Mouse (Mus musculus) monocyte, adult 2 months (primary cell): ENCODE measurements around the gene Auts2.

Experiments
- DNase-seq, 2 experiments: peaks; one replicate each; pipeline ENCODE4 v3.0.0; 2022; ENCODE audit warnings: low spot score in 2 of 2, low read depth in 1 of 2

Auts2 gene

DNA sequence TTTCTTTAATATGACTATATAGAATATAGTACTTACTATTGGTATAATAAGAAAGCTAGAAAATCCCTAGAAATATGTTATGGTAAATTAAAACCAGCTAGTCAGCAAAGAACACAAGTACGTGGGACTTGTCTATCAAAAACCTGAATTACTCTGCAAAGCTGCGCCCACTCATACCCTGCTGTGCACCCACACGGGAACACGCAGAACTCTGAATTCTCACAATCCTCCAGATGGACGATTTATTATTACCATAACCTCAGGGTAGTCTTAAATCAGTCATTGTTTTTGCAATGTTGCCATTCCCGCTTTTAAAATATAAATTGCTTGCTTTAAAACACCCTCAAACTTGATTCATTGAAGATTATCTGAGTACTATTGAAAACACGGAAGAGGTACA is 84.6 kb downstream of the Auts2 start:
- no peak for DNase-seq

DNA sequence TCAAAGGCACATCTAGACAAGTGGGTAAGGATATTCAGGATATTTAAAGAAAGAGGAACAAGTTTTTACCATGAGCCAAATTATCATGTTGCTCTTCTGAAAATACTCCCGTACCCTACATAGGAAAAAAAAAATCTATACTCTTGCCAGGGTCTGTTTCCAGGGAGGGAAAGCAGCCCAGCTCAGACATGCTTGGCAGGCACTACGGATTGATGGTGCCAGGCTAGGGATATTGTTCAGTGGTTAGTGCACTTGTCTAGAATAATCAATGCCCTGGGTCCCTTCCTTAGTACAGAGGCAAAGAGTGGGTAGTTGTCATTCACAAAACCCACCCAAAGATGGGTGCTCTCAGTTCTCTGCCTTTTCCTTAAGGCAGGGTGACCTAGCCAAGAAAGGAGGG is 90.8 kb downstream of the Auts2 start:
- DNase-seq: no peak

DNA sequence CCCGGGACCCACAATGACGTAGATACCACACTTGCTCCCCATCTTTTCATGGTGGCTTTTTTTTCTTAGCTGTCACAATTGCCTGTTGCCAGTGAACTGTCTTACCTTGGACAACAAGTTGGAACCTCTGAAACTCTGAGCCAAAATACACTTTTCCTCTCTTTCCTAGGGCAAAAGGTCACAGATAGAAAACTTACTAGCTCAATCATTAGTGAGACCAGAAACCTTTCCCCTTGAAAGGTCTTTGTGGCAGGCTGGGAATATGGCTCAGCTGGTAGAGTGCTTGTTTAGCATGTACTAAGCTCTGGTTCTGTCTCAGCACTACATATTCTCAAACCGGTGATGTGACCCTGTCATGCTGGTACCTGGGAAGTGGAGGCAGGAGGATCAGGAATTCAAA is 93.1 kb downstream of the Auts2 start:
- DNase-seq: no peak

DNA sequence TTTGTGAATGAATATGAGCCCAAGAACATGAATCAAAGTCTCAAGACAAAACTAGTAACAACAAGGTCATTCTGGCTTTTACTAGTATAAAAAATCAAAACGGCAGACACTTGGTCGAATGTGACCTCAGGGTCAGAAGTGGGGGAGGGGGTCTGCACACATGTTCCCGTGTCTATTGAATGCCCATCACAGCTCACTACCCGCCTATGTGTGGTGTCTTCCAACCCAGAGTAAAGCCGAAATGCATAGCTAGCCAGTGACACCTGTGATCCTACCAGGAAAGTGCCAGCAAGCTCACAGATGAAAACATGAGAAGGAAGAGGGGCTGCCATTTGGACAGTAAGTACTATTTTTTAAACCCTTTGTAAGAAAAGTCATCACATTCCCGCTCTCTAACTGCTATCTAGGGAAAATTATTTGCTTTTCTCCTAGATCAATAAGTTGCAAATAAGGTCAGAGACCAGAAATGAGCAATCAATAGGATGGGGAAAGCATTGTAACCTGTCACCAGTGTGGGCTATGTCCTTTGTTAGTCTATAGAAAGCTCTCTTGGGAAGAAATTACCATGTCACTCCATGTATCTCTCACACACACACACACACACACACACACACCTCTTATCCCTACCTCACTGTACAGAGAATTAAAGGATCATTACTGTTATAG is 94.6 kb downstream of the Auts2 start:
- DNase-seq: no peak

DNA sequence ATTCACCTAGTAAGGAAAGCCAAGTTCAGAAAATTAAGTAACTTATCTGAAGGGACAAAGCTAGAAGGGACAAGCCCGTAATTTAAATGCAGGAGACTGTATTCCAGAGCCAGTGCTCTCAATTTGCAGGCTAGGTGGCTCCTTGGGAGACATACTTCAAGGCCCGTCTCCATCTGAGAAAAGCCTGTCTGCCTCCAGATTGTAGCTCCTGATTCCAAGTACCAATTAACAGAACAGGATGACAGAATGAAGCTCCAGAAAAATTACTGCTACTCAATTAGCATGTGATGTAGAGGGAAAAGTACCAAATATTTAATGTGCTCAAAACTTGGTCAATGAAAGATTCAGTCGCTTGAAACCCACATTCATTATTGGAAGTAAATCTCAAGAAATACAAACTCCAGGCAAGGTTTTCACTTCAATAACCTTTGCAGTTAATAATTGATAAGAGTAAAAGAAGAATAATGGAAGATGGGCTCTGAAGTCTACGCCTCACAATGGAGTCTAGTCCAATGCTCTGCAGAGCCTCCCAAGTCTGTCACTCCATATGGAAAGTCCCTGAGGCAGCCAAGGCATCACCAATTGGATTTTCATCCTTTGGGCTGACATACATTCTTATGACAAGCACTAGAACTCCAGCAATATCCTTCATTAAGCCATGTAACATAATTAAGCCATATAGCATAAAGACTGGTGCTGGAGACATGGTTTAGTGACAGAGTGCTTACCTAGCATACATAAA is 97.8 kb downstream of the Auts2 start:
- no peak for DNase-seq

DNA sequence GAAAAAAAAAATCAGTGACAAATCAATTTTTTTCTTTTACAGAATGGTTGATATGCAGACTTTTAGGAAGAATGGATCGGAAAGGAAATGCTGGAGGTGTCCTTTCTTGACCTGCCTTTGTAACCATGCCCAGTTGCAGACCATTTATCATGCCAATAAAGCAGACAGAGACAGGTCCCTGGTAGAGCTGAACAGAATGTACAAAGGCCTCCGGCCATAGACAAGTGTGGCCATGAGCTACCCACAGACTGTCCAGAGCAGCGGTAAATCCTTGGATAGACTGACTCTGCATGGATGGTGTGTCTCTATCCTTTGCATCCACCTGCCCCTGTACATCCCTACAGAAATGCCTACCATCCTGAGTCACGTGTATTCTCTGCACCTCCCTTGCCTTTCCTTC is 100.2 kb downstream of the Auts2 start:
- no peak for DNase-seq

DNA sequence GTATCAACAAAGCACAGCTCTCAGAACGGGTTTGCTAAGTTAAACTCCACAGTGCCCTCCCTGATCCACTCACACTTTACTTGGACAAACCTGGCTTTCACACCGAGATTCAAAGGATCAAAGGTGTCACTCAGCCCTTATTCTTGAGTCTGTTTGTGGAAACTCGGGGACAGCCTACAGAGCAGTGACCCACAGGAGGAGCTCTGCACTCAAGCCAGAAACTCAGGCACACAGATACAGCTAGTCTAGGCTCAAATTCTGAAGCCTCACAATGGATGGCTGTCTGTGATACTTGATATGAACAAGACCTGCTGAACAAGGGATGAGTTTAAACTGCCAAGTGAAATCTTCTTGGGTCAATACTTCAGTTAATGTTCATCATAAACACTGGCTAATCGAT is 104.7 kb downstream of the Auts2 start:
- no peak for DNase-seq

DNA sequence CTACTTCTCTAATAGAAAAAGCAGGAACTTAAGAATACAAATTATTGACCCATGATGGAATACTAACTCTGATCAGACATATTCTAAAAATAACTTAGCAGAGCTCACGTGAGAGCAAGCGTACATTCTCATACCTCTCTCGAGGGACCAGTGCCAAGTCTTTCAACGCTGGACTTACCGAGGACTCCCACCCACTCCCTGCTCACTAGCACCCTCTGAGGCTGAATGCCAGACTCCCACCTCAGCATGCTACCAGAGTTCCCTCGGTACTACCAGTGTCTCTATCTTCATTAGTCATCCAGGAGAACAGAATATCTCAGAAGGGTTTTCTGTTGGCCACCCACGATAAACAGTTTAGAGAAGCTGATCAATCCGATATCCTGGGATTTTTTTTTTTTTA is 105.2 kb downstream of the Auts2 start:
- DNase-seq: no peak

DNA sequence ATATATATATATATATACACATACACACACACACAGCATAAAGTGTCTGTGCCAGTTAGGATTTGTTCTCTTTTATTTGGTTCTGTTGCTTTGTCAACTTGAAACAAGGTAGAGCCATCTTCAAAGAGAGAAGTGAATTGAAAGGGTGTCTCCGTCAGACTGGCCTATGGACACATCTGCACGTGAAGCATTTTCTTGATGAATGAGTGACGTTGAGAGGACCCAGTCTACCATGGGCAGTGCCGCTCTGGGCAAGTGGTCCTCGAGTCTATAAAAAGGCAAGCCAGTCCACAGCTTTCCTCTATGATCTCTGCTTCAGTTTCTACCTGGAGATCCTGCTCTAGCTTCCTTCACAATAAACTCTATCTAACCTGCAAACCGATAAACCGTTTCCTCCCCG is 105.7 kb downstream of the Auts2 start:
- no peak for DNase-seq

DNA sequence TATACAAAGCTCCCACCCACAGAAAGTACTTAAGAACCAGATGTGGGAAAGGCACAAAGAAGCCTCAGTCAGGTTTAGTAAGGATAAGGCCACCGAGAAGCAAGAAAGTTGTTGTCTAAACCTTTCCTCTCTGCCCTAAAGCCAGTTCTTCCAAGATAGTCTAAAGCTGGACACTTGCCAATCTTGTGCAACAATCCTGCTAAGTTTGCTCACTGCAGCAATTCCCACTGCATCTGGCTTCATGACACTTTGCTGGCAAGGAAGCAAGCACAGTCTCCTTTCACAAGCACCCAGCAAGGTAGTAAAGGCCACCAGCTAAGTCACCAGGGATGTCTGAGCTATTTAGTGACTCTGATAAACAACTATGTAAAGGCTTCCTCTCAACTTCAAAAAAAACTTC is 106.2 kb downstream of the Auts2 start:
- no peak for DNase-seq

DNA sequence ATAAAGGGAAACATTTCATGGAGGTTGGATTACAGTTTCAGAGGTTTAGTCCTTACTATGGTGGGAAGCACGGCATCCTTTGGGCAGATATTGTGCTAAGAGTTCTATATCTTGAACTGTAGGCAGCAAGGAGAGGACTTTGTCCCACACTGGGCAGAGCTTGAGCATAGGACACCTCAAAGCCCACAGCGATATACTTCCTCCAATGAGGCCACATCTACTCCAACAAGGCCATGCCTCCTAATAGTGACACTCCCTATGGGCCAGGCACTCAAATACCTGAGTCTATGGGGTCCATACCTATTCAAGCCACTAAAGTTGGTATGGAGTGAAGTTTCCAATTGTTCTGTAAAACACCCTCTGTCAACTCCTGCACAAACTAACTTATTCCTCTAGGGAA is 106.7 kb downstream of the Auts2 start:
- DNase-seq: no peak

DNA sequence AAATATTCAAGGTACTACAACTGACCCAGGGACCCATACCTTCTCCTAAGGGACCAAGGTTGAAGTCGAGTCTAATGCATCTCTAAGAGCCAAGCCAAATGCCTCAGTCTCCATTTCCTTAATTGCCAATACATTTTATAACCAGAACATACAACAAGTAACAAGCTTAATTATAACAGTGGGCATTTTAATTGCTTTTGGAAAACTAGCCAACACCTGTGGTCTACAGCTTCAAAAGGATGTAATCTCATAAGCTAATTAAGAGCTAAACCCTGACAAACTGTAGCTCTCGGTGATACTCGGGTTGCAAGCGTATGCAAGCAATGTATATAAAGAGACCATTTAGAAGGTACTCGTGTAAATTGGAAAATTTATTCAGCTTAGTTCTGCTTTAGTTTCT is 107.7 kb downstream of the Auts2 start:
- DNase-seq: no peak

DNA sequence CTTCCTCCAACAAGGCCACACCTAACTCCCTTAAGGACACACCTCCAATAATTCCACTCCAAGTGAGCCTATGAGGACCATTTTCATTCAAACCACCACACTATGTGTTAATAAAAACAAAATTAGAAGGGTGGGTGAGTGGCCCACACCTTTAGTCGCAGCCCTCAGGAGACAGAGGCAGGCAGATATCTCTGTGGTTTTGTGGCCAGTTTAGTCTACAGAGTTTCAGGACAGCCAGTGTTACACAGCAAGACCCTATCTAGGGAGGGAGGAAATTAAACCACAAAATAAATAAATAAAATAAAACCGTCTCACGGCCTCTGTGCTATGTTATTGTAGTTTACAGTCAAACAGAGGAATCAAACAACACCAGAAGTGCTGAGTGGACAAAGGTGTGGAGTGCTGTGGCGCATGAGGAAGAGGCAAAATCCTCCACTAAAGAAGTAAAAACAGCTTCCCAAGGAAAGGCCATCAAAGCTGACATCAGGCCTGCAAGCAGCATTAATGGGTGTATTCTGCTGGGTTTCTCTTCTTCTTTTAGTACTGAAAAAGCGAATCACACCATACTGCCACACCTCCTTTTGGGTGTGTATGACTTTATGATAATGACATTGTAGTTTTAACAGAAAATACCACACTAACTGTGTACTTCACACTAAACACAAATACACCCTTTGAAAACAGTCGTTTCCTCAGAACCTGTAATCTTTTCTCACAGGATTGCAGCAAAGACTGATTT is 109.6 kb downstream of the Auts2 start:
- no peak for DNase-seq

DNA sequence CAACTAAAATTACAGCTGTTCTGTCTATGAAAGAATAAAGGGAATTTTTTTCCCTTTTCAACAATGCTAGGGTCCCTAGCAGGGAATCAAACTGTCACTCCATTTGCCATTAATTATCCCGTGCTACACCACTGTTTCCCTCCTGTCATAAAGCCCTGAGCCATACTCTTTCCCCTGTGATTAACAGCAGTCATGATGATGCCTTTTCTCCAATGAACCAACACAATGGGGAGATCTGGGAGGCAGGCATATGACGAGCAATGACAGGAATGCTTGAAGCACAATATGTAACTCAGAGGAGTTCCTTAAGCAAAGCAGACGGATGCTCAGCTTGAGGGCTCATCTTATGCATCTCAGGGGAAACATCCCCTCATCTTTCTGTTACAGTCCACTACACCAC is 113.8 kb downstream of the Auts2 start:
- DNase-seq: no peak

DNA sequence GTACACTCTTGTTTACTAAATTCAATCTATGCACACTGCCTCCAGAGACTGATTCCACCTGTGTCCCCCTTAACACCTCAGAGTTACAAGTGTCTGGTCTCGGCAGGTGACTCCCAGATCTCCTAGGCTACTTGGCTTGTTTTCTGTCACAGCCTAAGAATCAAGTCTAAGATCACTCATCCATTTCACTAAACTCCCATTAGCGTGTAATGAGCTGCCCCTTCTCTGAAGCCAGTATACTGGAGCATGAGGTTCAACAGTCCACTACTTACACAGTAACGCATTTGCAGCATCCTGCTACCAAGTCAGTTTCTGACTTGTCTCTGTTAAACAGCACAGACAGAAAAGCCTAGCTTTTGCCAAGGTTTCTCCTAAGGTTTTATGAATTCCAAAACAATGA is 116.8 kb downstream of the Auts2 start:
- DNase-seq: no peak

DNA sequence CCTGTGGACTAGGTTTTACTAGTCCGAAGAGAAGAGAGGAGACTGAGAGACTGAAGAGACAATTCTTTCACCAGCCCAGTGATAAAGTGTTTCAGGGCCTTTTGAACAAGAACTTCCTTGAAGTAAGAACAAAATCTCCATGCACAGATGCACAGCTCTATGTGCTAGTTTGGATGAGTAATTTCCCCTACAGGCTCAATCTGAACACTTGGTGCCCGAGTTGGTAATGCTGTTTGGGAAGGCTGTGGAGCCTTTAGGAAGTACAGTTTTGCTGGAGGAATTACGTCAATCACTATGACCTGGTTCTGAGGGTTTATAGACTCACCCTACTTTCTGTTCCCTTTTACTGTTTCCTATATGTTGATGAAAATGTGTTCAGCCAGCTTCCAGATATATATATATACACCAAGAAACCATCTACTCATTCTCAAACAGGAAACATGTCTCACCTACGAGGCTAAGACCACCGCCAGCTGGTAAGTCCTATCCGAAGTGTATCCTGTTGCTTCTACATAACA is 117.3 kb downstream of the Auts2 start:
- DNase-seq: no peak

DNA sequence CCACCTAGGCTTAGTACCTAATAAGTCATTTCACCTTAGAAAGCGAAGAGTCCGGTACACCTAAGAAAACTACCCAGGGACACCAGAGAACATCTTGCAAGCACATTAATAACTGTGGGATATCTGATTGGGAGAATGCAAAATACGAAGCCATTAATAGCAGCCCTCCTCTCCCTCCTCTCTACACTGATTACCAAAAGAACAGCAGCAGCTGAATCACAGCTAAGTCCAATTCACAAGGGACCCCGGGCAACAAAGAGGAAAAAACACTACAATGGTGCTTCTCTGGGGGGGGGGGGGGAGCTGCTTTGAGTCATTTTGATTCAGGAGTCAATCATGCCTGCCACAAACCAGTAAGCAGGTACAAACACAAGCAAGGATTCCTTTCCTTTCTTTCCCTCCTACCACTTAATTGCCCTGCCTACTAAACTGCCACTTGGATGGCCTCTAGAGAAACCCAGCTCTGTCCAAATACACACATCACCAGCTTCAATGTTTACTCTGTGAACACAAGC is 132.7 kb downstream of the Auts2 start:
- no peak for DNase-seq

DNA sequence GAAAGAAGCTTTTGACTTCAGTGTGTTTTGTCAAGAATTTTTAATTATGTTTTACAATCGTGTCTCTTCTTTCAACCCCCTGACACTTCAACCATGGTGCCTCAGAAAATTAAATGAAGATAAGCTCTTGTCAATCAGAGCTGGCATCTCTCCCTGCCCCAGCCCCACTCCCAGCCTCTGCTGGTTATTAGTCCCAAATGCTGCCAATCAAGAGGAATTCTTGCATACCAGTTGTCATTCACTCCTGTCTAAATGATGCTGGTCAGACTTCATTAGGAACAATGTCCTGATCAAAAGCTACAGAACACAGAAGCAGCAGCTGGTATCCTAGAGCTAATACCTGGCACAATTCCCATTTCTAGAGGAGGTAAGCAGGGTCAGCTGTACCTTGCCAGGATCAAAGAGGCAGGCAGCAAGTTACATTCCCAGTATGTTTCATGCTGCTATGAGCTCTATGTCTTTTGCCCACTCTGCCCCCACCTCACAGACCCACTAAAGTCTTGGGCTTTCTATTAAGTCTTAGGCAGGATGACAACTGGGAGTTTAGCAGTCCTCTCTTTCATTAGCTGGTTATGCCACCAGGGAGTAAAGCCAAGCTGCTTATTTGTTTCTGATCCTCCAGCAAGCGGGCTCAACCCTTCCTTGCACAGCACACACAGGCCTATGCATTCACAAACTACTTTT is 134.1 kb downstream of the Auts2 start:
- DNase-seq: no peak

DNA sequence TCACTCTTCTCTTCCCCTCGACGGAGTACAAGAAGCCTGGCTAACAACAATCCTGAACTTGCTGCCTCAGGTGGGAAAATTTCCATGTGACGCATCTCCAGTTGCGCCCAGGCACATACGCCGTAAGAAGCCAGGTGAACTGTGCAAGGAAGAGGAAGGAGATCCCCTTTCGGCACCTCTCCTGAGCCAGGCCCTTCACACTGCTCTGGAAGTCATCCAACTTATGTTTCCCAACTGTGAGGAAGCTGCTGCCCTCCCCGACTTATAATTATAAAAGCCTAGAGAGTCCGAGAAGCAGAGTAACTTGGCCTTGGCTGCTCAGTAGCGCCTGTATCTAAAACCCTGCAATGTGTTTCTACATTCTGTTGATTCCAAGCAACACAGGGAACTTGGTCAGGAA is 142.6 kb downstream of the Auts2 start:
- DNase-seq: no peak

DNA sequence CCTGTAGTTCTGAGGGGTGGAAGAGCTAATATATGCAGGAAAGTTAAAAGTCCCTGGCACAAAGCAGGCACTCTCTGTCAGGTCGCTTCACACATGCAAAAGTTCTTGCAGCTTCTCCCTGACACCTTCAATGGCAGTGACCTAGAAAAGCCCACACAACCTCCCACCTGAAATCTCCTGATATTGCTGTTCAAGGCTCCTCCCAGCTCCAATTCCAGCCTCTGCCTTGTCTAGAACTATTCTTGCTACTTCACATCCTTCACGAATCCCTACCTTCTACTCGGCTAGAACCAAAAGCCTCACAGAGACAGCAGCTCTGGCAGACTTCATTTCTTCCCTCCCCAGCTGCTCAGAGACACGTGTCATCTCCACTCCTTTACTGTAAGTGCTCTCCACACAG is 143.7 kb downstream of the Auts2 start:
- no peak for DNase-seq

DNA sequence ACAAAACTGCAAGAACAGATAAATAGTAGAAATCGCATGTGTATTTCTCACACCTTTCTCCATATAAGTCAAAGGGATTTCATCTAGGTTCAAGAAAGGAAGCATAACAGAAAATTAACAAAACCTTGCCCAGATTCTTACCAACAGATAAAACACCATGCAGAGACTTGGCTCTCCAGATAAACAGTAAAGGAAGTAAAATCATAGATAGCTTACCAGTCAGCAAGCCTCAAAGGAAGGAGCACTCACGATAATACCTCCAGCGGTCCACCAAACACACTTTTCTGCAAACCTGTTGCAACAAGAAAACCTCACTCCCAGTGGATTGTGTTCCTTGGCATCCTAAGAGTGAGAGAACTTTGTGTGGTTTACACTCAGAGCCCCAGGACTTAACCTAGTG is 147.2 kb downstream of the Auts2 start:
- DNase-seq: no peak
